Mouse (Mus musculus): Measurements from ENCODE around the gene Selenoh. TPM values are rescaled to one million over a fixed set of nuclear protein-coding genes. Genes with fewer than 3 reads are reported as not detected.

Gene Selenoh
- polyA plus RNA-seq, 2 experiments: 224 to 274 TPM

GRCm38 (mm10) chr2:84636231-84636741 is 34.3 kb downstream of the Selenoh start:
- H3K9ac ChIP-seq (ENCODE audit: low read depth, low read length, severe bottlenecking): 0 out of 2 replicates have a peak overlapping the region, but pooled peaks have one; percentile 21
- peaks cover 50% of the 10 kb centered on the region for H3K4me1 ChIP-seq (ENCODE audit: control insufficient read depth, insufficient read depth, low read length)
- 27% methylated on average over 8 of the region's 8 CpGs for WGBS
- H3K4me2 ChIP-seq (replicated peaks; ENCODE audit: low read depth, low read length, severe bottlenecking): peak overlapping the region; percentile 37
- H3K36me3 ChIP-seq (ENCODE audit: control insufficient read depth, insufficient read depth, low read length): no peaks in the 10 kb centered on the region
- DNase-seq (ENCODE audit: low spot score): no peak
- H3K27me3 ChIP-seq (ENCODE audit: control insufficient read depth, insufficient read depth, low read length): no peaks in the 10 kb centered on the region
- H3K4me3 ChIP-seq (replicated peaks; ENCODE audit: low read length): no peak overlapping the region
- no peak for ATAC-seq (ENCODE audit: low FRiP score, low read depth)
- TF ChIP-seq POLR2A (IDR thresholded peaks at IDR 0.05; ENCODE audit: borderline replicate concordance, extremely low read depth, insufficient read depth, insufficient read length): no peak
- H3K9me3 ChIP-seq (ENCODE audit: control insufficient read depth, low read length): no peaks in the 10 kb centered on the region
- H3K27ac ChIP-seq (replicated peaks; ENCODE audit: low read depth, low read length): peak overlapping the region; percentile 85

- Histone ChIP-seq H3K27me3 (ENCODE audit: control insufficient read depth, insufficient read depth, low read length) (no peaks in the 10 kb centered on the region), H3K4me2 (replicated peaks; ENCODE audit: low read depth, low read length, severe bottlenecking) (peak overlapping the region; percentile 37), H3K9me3 (ENCODE audit: control insufficient read depth, low read length) (no peaks in the 10 kb centered on the region), H3K9ac (ENCODE audit: low read depth, low read length, severe bottlenecking) (no peak overlapping the region), H3K36me3 (ENCODE audit: control insufficient read depth, insufficient read depth, low read length) (no peaks in the 10 kb centered on the region), H3K4me1 (ENCODE audit: control insufficient read depth, insufficient read depth, low read length) (peaks cover 50% of the 10 kb centered on the region), H3K27ac (replicated peaks; ENCODE audit: low read depth, low read length) (peak overlapping the region; percentile 85), H3K4me3 (replicated peaks; ENCODE audit: low read length) (no peak overlapping the region)
- TF ChIP-seq POLR2A (IDR thresholded peaks at IDR 0.05; ENCODE audit: borderline replicate concordance, extremely low read depth, insufficient read depth, insufficient read length): no peak
- ATAC-seq (ENCODE audit: low FRiP score, low read depth) (peak; percentile 94), DNase-seq (ENCODE audit: low spot score) (peak; percentile 93)
- 0% methylated on average over 2 of the region's 2 CpGs for WGBS
Measured at GRCm38 (mm10) chr2:84635611-84636010, 35.0 kb downstream of the Selenoh start.

- no peak overlapping the region for H3K4me3 ChIP-seq (replicated peaks; ENCODE audit: low read length)
- H3K4me1 ChIP-seq (ENCODE audit: control insufficient read depth, insufficient read depth, low read length): peaks cover 50% of the 10 kb centered on the region
- no peaks in the 10 kb centered on the region for H3K9me3 ChIP-seq (ENCODE audit: control insufficient read depth, low read length)
- no peak for TF ChIP-seq POLR2A (IDR thresholded peaks at IDR 0.05; ENCODE audit: borderline replicate concordance, extremely low read depth, insufficient read depth, insufficient read length)
- H3K36me3 ChIP-seq (ENCODE audit: control insufficient read depth, insufficient read depth, low read length): no peaks in the 10 kb centered on the region
- ATAC-seq (ENCODE audit: low FRiP score, low read depth): no peak
- peak; percentile 51 for DNase-seq (ENCODE audit: low spot score)
- H3K9ac ChIP-seq (ENCODE audit: low read depth, low read length, severe bottlenecking): no peak overlapping the region
- H3K27me3 ChIP-seq (ENCODE audit: control insufficient read depth, insufficient read depth, low read length): no peaks in the 10 kb centered on the region
- H3K4me2 ChIP-seq (replicated peaks; ENCODE audit: low read depth, low read length, severe bottlenecking): peak overlapping the region; percentile 15; the same call in 1 of the 2 replicates
- WGBS: 24% methylated on average over 4 of the region's 4 CpGs
- H3K27ac ChIP-seq (replicated peaks; ENCODE audit: low read depth, low read length): peak overlapping the region; percentile 85
Measured at GRCm38 (mm10) chr2:84634934-84635482, 35.6 kb downstream of the Selenoh start.

- 67% methylated on average over 4 of the region's 4 CpGs for WGBS
- H3K4me3 ChIP-seq (replicated peaks; ENCODE audit: low read length): no peak overlapping the region
- 0 out of 2 replicates have a peak overlapping the region, but pooled peaks have one; percentile 10 for H3K27ac ChIP-seq (replicated peaks; ENCODE audit: low read depth, low read length)
- ATAC-seq (ENCODE audit: low FRiP score, low read depth): no peak
- no peaks in the 10 kb centered on the region for H3K9me3 ChIP-seq (ENCODE audit: control insufficient read depth, low read length)
- peaks cover 50% of the 10 kb centered on the region for H3K4me1 ChIP-seq (ENCODE audit: control insufficient read depth, insufficient read depth, low read length)
- no peak overlapping the region for H3K4me2 ChIP-seq (replicated peaks; ENCODE audit: low read depth, low read length, severe bottlenecking)
- no peak overlapping the region for H3K9ac ChIP-seq (ENCODE audit: low read depth, low read length, severe bottlenecking)
- H3K36me3 ChIP-seq (ENCODE audit: control insufficient read depth, insufficient read depth, low read length): no peaks in the 10 kb centered on the region
- DNase-seq (ENCODE audit: low spot score): no peak
- no peaks in the 10 kb centered on the region for H3K27me3 ChIP-seq (ENCODE audit: control insufficient read depth, insufficient read depth, low read length)
- TF ChIP-seq POLR2A (IDR thresholded peaks at IDR 0.05; ENCODE audit: borderline replicate concordance, extremely low read depth, insufficient read depth, insufficient read length): no peak
Measured at GRCm38 (mm10) chr2:84634006-84634405, 36.6 kb downstream of the Selenoh start.

- 15% methylated on average over 3 of the region's 3 CpGs for WGBS
- ATAC-seq (ENCODE audit: low FRiP score, low read depth) (no peak), DNase-seq (ENCODE audit: low spot score) (no peak)
- peaks cover 42% of the 10 kb centered on the region for H3K4me1 ChIP-seq (ENCODE audit: control insufficient read depth, insufficient read depth, low read length)
- no peaks in the 10 kb centered on the region for H3K27me3 ChIP-seq (ENCODE audit: control insufficient read depth, insufficient read depth, low read length)
- H3K27ac ChIP-seq (replicated peaks; ENCODE audit: low read depth, low read length): no peak overlapping the region
- no peaks in the 10 kb centered on the region for H3K9me3 ChIP-seq (ENCODE audit: control insufficient read depth, low read length)
- no peak overlapping the region for H3K4me3 ChIP-seq (replicated peaks; ENCODE audit: low read length)
- TF ChIP-seq POLR2A (IDR thresholded peaks at IDR 0.05; ENCODE audit: borderline replicate concordance, extremely low read depth, insufficient read depth, insufficient read length): no peak
- no peak overlapping the region for H3K9ac ChIP-seq (ENCODE audit: low read depth, low read length, severe bottlenecking)
- no peaks in the 10 kb centered on the region for H3K36me3 ChIP-seq (ENCODE audit: control insufficient read depth, insufficient read depth, low read length)
- H3K4me2 ChIP-seq (replicated peaks; ENCODE audit: low read depth, low read length, severe bottlenecking): no peak overlapping the region
Measured at GRCm38 (mm10) chr2:84632999-84633398, 37.6 kb downstream of the Selenoh start.

All from limb, embryonic 14.5 days (tissue).